Mouse (Mus musculus) yolk sac, embryonic 10.5 days (tissue): ENCODE data around the gene Gm3115.
"Not testable (repeated sequence)": the region's sequence is repeated elsewhere in the genome, so short reads cannot be mapped to it uniquely, and the experiment has no call there.

ENCODE experiments used
- DNase-seq: peaks from one replicate; pipeline ENCODE4 v3.0.0-alpha.2; 2017; ENCODE audit warnings: low spot score

The Gm3115 gene

GRCm38 (mm10) chr14:4083820-4084219, at the start of gene Gm3115:
Gene Gm3115 (plus strand): TSS chr14:4084120.
- DNase-seq: not testable (repeated sequence)

- peak; percentile 1 for DNase-seq
Observed at GRCm38 (mm10) chr14:4110426-4110825, 26.5 kb downstream of the Gm3115 start, which contains the start of gene Gm8108. Gene Gm8108 (plus strand): TSS chr14:4110526.

GRCm38 (mm10) chr14:4141646-4142045, 57.7 kb downstream of the Gm3115 start:
- DNase-seq: not testable (repeated sequence)
